Mouse (Mus musculus): ENCODE data around the gene Ceacam2.
"Not testable (repeated sequence)": the region's sequence is repeated elsewhere in the genome, so short reads cannot be mapped to it uniquely, and the experiment has no call there.

- TF ChIP-seq EP300, CTCF (IDR thresholded peaks at IDR 0.05; ENCODE audit: low read depth): not testable (repeated sequence)
Measured at GRCm38 (mm10) chr7:25516070-25516777, 23.4 kb downstream of the Ceacam2 start.
